Mouse (Mus musculus) thymus, adult 2 months (tissue): ENCODE measurements at regions not wholly inside any gene's neighbourhood (a gene's known extent, or its start where the extent isn't known, plus 50 kb on each side); places are given as distances from the start of the nearest gene placed in this dataset.

ENCODE experiments used
- CTCF ChIP-seq: fragments of 200-500 bp; IDR thresholded peaks from 2 replicates; pipeline ENCODE4 v1.5.1; 2012; ENCODE audit warnings: mild to moderate bottlenecking, control low read depth, low read length, moderate library complexity, borderline replicate concordance; ENCODE audit not compliant: control insufficient read depth, poor library complexity, insufficient read depth; ENCODE audit errors: extremely low read depth
- POLR2A ChIP-seq: fragments of 200-500 bp; IDR thresholded peaks from 2 replicates; pipeline ENCODE4 v1.6.1; 2012; ENCODE audit warnings: mild to moderate bottlenecking, low read length, control low read depth, moderate library complexity; ENCODE audit not compliant: control insufficient read depth, poor library complexity, insufficient read depth; ENCODE audit errors: extremely low read depth

DNA sequence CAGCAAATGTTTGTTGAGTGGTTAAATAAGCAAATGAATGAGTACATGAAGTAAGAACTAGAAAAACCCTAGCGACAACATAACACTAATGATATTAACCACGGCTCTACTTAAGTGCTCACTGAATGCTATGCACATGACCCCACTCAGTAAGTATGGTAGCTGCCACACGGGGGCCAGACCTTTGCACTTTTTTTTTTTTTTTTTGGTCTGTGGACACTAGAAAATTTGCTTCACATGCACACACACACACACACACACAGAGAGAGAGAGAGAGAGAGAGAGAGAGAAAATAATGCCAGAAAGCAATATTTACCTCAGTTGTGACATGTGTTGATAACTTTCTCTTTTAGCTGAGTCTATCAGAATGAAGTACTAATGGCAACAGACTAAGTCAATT, 55.7 kb upstream of the Lrp8 start:
- TF ChIP-seq CTCF (no peak), POLR2A (no peak)
